Mouse (Mus musculus): ENCODE results near the gene Ezh1.
A peak's percentile ranks its signal among the peaks of the same experiment; 100 is the strongest.

Ezh1 gene

DNA sequence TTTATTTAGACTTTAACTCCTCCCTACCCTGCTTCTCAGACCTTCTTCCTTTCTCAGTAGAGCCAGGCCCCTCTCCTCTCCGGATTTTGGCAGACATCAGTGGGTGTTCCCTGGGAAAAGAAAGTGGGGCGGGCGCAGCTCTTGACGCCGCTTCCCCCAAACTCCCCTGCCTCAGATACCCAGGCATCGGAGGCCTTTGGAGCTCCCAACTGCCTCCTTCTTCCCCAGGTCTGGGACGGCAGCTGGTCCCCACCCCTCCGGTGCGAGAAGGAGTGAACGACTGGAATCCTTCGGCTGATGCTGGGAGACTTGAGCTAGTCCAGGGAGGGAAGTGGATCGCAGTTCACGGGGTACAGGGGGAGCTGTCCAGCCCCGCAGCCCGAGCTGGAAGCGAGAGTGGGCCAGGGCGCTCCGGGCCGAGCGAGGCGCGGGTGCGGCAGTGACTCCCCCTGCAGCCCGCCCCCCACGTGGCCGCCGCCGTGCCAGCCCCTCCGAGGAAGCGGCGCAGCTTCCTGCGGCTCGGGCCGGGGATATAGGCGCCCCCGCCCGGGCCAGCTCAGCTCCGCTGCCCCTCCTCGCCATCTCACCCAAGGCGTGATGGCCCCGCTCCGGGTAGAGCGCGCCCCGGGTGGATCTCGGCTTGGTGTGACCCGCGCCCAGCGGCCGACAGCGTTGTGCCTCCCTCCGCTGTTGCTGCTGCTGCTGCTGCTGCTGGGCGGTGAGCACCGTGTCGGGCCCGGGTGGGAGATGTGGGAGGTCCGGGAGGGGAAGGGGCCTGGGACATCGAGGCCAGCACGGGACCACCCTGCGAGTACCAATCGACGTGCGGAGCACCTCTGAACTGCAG lies 19.8 kb upstream of the Ezh1 start, which contains the start of gene Ramp2:
Gene Ramp2, plus strand, starts transcription at position 174 of the 847 bp plus-strand sequence.
- DNase-seq = peak in 1 of 2 experiments; percentile 40

DNA sequence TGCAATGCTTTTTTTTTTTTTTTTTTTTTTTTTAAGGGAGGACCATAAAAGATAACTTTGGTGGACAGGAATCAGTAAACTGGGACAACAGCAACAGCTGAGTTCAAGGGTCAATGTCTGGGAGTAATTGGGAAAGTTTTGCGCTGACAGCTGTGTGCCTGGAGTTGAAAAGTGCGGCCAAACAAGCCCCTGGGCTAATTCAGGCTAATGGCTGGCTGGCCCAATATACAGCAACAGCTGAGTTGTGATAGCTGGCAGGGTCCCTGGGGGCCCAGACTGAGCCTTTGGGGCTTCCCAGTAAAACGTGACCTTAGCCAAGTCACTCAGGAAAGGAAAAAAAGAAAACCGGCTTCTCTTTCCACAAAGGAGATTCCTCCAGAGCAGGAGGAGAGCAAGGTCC lies 18.8 kb upstream of the Ezh1 start:
- DNase-seq = no peak

DNA sequence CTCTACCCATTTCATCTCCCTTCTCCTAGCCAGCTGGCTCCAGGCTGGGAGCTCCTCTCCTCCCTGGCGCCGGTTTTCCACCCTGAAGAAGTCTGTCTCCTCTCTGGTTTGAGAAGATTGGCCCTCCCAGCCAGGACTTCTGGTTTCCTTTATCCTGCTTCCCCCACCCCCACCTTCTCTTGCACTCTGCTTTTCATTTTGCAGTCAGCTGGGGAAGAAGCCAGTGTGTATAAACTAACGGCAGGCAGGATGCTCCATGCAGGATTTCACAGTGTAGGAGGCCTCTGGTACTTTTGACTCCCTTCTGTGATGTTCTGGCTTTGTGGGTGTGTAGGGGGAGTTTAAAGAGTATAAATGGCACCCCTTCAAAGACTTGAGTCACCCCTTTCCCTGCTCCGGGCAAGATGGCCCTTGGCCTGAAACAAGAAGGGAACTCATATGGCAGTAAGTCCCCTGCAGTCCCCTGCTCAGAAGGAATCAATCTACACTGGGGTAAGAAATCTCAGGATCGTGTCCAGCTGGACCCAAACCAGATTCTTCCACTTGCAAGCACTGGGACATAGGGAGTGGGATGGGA lies 11.9 kb upstream of the Ezh1 start:
- DNase-seq = no peak

DNA sequence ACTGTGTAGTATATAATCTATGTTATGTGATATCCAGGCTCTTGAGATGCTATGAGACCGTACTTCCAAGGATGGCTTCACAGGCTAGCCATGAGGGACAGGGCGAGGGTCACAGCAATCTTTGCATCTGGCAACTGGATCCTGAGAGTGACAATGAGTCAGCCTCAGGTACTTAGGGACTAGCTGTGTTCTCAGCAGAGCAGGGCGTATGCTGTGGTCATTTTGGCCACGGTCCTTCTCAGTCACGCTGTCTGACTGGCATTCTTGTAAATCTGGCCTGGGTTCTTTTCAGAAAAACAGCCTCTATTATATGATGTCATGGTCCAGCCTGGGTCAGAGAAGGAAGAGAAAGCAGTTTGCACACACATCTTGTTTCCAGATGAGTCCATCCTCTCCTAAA lies 10.5 kb upstream of the Ezh1 start:
- DNase-seq = no peak

DNA sequence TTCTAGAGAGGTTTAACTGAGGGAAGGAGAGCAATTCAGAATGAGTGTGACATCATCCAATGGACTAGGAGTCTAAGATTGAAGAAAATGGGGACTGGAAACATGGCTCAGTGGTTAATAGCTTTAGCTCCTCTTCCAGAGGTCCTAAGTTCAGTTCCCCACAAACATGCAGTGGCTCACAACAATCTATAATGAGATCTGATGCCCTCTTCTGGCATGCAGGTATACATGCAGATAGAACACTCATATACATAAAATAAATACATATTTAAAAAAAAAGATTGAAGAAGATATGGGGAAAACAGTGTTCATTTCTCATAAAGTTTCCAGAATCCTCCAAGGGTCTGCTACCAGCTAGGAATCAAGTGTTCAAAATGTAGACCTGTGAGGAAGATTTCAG lies 9.2 kb upstream of the Ezh1 start:
- no peak for DNase-seq

DNA sequence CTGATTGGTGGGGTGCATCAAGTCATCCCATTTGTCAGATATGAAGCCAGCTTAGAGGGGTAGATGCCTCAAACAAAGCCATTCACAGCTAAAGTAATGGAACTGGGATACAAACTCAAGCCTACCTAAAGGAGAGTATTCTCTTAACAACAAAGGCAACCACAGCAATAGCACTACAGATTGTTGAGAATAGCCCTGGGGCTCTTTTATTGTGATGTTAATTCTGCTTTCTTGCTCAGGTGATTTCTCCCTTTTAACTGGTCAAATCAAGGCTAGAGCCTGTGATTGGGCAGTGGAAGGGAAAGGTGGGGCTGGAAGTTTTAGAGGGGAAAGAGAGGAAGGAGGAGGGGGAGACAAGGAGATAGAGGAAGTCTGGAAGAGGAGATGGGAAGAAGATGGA lies 7.9 kb upstream of the Ezh1 start:
- DNase-seq = no peak

DNA sequence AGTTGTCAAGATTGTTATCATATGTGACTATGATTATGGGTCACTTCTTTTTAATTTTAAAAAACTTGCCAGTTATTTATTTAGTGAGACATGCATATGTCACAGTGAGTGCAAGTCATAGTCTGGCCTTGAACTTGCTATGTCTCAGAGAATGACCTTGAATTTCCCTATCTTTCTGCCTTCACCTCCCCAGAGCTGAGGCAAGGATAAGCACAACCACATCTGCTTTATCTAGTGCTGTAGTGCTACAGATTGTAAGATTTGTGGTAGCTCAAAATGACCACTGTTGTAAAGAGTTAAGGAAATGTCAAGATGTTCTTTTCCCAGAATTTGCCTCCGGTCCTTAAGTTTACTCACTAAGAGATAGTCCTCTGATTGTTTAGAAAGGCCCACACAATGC lies 7.0 kb upstream of the Ezh1 start:
- DNase-seq = no peak

DNA sequence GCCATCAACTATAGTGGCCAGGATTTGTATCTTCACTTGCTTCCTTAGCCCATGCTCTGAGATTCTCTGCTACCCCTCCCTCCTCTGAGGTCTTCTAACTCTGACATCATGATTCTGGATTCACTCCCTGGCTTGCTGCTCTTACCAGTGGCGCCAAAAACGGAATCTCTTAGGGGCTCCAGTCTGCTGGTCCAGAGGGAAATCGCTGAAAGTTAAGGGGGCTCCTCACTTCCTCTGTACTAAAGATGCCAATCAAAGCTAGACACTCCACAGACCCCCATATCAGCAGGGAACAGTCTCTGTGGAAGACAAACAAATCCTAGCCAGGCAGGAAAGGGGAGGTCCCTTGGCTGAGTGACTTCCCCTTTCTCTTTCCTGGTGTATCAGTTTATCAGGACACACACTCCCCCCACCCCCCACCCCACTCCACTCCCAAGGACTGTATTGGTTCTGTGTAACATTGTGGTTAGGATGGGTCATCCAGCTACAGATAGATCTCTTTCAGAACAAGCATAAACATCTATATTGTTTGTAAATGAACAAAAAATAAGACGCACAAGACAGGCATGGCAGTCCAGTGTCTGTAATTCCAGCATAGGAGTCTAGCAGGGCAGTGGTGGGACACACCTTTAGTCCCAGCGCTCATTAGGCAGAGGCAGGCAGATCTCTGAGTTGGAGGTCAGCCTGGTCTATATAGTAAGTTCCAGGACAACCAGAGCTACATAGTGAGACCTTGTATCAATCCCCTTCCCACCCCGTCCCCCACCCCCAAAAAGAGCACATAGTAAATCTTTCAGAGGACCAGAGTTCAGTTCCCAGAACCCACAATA lies 6.0 kb upstream of the Ezh1 start:
- no peak for DNase-seq

DNA sequence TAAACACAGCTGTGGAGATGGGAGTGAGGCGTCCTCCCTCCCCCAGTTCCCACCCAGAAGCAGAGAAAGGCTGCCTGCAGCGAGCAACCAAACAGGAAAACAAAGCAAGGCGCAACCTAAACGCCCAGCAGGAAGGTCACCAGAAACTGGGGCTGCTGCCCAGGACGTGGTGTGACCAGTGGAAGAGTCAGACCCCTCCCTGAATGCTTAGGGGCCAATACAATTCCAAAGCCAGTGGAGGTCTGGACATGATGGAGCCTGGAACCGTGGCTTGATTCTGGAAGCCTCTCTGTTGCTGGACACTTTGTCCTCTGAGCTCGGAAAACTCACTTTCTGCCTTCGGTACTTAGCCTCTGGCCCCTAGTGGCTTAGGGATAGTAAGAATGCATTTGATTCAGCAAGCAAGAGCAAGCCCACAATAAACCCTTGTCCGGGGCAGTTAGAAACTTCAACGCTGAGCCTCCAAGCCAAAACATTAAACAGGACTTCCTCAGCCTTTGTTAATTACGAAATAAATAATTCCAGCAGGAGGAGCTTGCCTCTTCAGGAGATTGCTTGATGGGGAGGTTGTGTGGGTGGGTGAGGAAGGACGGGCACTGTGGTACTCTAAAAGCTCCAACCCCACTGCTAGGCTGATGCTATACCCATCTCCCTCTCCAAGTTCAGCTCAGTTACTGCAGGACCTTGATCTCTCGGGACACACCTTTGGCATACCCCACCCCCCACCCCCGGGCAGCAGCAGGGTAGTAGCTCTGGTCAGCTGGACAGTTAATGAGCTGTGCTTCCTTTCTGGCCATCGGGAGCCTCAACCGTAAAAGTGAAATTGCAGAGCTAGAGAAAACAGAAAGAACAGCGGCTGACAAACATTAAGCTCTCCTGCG lies 5.0 kb upstream of the Ezh1 start:
- no peak for DNase-seq

DNA sequence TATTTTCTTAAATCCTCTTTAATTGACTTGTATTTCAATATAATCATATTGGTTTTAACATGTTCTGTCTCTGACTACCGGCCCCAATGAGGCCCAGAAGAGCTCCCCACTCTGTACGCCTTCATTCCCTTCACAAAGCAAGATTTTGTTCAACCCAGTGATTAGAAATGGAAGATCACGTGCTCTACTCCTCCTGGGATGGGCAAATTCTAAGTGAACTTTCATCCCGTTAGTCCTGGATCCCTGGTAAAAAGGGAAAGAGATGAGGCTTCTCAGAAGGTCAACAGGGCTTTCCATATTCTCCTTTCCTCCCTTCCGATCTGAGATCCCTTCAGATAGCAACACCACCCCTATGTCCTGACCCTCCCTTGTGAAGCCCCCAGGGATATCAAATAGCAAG lies 4.3 kb upstream of the Ezh1 start:
- no peak for DNase-seq

DNA sequence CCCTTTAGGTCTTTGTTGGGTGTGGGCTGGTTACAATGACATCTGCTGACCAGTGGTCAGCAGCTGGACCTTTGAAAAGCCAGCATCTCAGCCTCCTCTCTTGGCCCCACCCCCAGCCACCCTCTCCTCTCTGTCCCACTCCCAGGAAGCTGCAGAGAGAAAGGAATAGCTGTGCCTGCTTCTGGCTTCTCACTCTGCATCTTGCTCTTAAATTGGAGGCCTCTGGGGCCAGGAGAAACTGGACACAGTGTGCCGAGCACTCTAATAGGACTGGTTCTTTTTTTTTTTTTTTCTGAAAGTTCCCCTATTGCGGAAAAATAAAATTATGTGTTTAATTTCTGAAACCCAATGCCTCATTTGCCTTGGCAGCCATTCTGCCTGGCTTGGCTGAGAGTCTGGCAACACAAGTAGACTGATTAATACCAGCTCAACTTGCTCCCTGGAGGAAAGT lies 3.8 kb upstream of the Ezh1 start:
- no peak for DNase-seq

DNA sequence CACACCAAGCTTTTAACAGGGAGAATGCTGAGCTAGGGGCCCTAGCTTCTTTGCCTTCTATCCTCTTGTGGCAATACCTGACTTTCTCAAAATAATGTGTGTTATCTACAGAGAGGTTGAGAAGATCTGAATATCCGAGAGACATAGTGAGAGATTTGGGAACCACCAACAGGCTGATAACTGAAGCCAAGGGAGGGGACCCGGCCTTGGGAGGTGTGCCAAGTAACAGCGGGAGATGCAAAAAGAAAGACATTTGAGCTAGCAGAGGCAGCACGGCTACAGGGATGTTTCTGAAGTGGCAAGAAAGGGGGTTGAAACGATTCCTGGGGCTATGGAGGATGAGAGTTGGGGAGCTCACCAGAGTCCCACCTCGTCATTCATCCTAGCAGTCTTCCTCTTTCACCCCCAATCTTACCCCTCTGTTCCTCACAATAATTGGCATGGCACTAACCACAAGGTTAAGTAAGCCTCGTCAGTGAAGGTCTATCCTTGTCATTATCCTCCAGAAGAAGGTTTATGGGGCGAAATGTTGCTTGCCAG lies 3.2 kb upstream of the Ezh1 start:
- no peak for DNase-seq

DNA sequence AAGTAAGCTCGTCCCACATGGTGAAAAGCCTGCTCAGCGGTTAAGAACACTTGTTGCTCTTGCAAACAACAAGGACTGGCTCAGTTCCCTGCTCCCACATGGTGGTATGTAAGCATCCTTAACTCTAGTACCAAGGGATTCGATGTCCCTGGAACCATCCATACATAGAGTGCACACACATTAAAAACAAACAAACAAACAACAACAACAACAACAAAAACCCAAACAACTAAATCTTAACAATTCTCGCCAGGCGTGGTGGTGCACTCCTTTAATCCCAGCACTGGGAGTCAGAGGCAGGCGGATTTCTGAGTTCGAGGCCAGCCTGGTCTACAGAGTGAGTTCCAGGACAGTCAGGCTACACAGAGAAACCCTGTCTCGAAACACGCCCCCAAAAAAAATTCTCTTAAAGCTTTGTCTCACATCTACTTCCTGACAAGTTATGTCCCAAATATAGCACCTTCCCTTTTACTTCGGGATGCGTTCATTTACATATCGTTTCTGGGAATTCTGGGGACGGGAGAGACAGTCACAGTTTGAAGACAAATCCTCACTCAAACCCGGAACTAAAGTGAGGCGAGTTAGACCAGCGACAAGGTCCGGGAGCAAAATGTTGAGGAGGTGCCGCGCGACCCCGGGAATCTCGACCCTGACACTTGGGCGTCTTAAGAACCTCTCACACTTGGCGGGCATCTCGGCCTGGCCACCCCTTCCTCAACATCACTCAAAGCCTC lies 765 bp downstream of the Ezh1 start:
- no peak for DNase-seq

DNA sequence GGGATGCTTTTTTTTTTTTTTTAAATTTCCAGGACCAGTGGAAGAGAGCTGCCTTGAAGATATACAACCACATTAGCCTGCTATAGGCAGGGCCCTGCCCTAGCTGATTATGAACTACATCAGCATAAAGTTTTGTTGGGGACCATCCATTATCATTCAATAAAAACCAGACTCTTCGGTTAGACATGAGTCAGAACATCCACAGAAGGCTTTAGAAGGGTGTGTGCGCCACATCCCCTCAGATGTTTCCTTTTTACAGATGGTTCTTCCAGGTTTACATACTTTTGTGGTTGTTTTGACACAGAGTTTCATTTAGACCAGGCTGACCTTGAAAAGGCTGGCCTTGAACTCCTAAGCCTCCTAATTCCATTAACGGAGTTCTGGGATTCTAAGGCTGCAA lies 1.9 kb downstream of the Ezh1 start:
- DNase-seq = no peak

DNA sequence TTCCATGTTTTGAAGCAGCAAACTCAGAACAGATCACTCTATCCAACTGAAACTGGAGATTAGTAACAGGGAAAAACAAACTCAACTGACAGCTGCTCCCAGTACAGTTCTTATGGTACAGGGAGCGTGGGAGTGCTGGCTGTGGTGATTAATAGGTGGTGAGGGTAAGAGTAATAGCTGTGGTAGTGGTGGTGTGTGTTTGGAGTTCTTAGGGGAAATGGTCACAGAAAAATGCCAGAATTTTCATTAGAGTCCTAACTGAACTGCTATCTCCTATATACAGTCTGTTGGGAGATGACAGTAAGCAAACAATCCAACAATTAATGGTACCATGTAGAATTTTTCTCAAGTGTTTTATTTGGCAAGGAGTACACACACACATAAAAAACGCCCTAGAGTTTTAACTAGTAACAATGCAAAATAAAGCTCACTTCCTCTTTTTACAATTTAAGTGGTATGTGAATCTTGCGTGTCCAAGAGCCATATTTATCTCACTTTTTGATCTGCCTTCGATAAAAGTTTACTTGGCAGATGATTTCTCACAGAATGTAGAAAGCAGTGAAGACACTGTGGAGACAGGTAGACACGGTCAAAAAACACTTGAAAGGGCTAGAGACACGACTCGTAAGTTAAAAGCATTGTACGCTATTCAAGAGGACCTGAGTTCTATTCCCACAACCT lies 4.8 kb downstream of the Ezh1 start:
- DNase-seq = peak; percentile 9 to 14

DNA sequence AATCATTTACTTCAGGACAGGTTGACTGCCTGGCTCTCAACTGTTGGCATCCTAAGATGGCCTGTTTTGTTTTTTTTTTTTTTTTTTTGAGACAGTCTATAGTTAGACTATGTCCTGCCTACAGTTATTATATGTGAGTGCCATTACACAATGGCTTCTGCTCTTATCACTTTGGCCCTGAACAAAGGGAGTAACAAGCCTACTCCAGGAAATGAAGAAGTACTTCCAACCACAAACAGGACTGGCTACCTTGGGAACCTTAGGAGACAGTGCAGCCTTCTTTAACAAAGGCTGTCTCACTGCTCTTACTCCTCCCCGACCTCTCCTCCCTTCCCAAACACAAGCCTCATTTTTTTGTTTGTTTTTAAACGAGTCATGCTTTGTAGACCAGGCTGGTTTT lies 5.4 kb downstream of the Ezh1 start:
- DNase-seq = no peak

DNA sequence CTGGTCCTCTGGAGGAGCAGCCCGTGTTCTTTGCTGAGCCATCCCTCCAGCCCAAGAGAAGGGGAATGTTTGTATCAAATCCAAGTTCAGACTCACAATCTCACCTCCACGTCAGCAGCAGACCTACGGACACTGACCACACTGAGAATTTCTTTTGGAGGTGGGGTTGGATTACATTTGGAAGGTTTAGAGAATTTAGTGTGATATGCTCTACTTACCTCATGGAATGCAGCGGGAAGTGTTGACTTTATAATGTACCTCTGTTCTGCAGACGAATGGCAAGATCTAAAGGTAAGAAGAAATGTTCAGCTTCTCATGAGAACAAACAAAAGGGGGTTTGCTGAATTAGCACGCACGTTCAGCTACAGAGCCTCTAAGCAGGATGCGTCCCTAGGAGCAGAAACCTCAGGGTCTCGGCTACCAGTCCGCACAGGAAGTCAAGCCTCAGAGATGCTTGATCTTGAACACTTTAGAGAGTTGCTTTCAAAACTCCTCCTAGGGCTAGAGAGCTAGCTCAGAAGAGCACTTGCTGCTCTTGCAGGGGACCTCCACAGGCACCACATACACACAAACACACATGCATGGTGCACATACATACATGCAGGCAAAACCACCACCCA lies 7.7 kb downstream of the Ezh1 start:
- no peak for DNase-seq

DNA sequence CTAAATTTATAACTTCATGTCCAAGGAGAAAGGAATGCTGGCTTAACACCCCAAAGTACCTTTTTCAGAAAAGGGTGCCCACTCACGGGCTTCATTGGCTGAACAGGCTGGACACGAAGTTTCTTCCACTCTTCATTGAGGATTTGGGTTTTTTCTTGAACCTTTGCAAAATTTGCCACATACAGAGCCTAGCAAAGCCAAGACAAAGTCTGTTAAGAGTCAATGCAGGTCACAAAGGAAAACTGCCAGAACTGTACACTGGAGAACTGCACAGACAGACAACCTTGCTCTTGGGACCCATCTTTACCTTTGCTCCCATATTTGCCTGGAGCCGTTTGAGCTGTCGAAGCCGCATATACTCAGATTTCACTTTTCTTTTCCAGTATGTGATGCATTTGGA lies 9.3 kb downstream of the Ezh1 start:
- no peak for DNase-seq

DNA sequence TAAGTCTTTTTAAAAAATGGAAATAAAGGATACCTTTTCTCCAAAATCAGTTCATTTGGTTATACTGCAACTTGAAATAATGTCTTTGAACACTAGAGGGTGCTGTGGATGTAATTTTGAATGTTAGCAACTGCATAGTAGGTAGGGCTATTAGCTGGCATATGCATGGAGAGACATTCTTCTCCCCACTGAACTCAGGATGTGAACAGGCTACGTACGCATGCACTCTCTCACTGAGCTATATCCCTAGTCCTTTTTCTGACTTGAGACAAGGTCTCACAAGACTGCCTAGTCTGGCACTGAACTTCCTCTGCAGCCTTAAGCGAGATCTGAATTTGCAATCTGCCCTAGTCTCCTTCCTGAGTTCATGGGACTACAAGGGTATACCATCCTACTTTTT lies 14.3 kb downstream of the Ezh1 start:
- DNase-seq = peak; percentile 40 to 51

DNA sequence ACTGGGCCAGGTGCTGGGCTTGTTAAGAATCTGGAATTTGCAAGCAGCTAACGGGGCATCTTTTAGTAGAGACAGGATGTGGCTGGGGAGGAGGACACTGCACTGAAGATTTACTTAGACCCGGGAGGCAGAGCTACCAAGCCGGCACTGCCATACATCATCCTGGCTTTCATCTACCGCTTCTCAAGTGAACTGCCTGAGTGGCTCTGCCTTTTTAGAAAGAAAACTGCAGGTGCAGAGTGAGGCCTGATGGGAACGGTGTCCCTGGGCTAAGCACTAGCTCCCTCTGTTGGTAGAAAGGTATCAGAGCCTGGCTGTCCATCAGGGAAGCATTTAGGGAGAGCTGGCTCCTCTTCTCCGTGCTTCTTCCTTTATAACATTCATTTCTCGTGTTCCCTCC lies 25.3 kb downstream of the Ezh1 start:
- peak; percentile 50 to 55 for DNase-seq

DNA sequence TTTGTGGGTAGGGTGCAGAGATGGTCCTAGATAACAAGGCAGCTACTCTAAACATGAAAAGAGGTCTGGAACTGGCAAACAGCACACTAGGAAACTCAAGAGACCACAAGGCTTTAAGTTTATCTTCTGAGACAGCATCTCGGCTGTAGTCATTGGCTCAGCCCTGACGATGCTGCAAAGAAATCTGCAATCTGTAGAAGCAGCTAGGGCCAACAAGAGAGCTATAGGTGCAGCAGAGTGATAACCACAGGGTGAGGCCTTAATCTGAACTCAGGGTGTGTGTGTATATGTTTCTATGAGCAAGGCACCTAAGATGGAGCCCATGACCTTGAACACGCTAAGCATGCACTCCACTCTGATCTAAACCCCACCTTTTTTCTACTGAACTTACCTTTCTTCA lies 26.7 kb downstream of the Ezh1 start:
- no peak for DNase-seq

All from B cell, adult 2 months (primary cell).